Mouse (Mus musculus) 3T3-L1 (cell line): Measurements from ENCODE around the gene Slc37a1.

Experiments used
- DNase-seq: peaks from one replicate; pipeline ENCODE4 v3.0.0-alpha.2; 2015; ENCODE audit warnings: low read depth, low spot score

Gene Slc37a1

GRCm38 (mm10) chr17:31318906-31319767 lies 32.5 kb downstream of the Slc37a1 start:
- DNase-seq = no peak

- DNase-seq = no peak
These were observed 34.8 kb downstream of the Slc37a1 start for GRCm38 (mm10) chr17:31321425-31321824.

- DNase-seq = no peak
These were observed 35.9 kb downstream of the Slc37a1 start for GRCm38 (mm10) chr17:31322446-31322845.

- DNase-seq = no peak
These were observed 36.8 kb downstream of the Slc37a1 start for GRCm38 (mm10) chr17:31323379-31323778.

GRCm38 (mm10) chr17:31324227-31324626 lies 37.6 kb downstream of the Slc37a1 start:
- no peak for DNase-seq

- DNase-seq = peak; percentile 47
These were observed 39.0 kb downstream of the Slc37a1 start for GRCm38 (mm10) chr17:31325451-31326219.

- DNase-seq = peak; percentile 51
These were observed 39.7 kb downstream of the Slc37a1 start for GRCm38 (mm10) chr17:31326220-31326852.

- DNase-seq = no peak
These were observed 41.9 kb downstream of the Slc37a1 start for GRCm38 (mm10) chr17:31328466-31328865.

- peak; percentile 40 for DNase-seq
These were observed 44.0 kb downstream of the Slc37a1 start for GRCm38 (mm10) chr17:31330622-31331021.

GRCm38 (mm10) chr17:31331273-31331672 lies 44.7 kb downstream of the Slc37a1 start:
- no peak for DNase-seq

GRCm38 (mm10) chr17:31331920-31332319 lies 45.3 kb downstream of the Slc37a1 start:
- DNase-seq = no peak

- DNase-seq = peak; percentile 36
These were observed 45.7 kb downstream of the Slc37a1 start for GRCm38 (mm10) chr17:31332333-31332732.

- DNase-seq = no peak
These were observed 48.1 kb downstream of the Slc37a1 start for GRCm38 (mm10) chr17:31334509-31335260.

GRCm38 (mm10) chr17:31335344-31336080 lies 48.9 kb downstream of the Slc37a1 start:
- no peak for DNase-seq

- DNase-seq = no peak
These were observed 53.2 kb downstream of the Slc37a1 start for GRCm38 (mm10) chr17:31339769-31340168.

- no peak for DNase-seq
These were observed 55.6 kb downstream of the Slc37a1 start for GRCm38 (mm10) chr17:31342191-31342590.

- DNase-seq = peak; percentile 80
These were observed 57.7 kb downstream of the Slc37a1 start for GRCm38 (mm10) chr17:31344172-31344801.

GRCm38 (mm10) chr17:31344816-31345215 lies 58.2 kb downstream of the Slc37a1 start:
- no peak for DNase-seq

GRCm38 (mm10) chr17:31348129-31348528 lies 61.5 kb downstream of the Slc37a1 start:
- DNase-seq = no peak

GRCm38 (mm10) chr17:31349388-31349787 lies 62.8 kb downstream of the Slc37a1 start:
- no peak for DNase-seq
